In genomic region chr10:24493392-24493791, GRCm38 (mm10) we compare ENCODE assay signal across 9 mouse cellular contexts.
DNase-seq lines count a peak whose midpoint lies in the region; ATAC-seq lines count a peak whose summit lies in the region.
"Had no signal": no experiment of that assay in that cellular context is flagged by ENCODE, and none has a peak within 500 bp of the region (broad histone marks: within the 10 kb centered on the region; RNA-seq: fewer than 3 reads in every experiment).

No protein-coding gene starts in this region.

- peak overlapping the region; percentile 84 for H3K27ac ChIP-seq in lung, embryonic 16.5 days (ENCODE audit: low read length)
- H3K27ac ChIP-seq: hindbrain, embryonic 10.5 days had no signal

- no peak overlapping the region for H3K9ac ChIP-seq in lung, embryonic 16.5 days (ENCODE audit: low read length)

- intact Hi-C loops in heart, postnatal 10 days (cut with DNase I), result loop anchor here (5.0 kb wide), 1 partner anchor 99 kb away; no protein-coding TSS in a partner anchor

- 19% methylated on average over 4 of the region's 4 CpGs for WGBS in lung, embryonic 16.5 days

- DNase-seq in Muller cell, postnatal 12 days (ENCODE audit: inconsistent ontology term), result peak; percentile 79
- peak; percentile 4 to 28 for DNase-seq in adrenal gland, postnatal 4 days (ENCODE audit: low spot score in 2 of 2)
- peak; percentile 68 to 73 for DNase-seq in heart, postnatal 10 days
- no peak for DNase-seq in spleen, postnatal 4 days (ENCODE audit: low spot score in 2 of 2)
- DNase-seq in right cerebral cortex, postnatal 36 days (ENCODE audit: low spot score in 2 of 2), result no peak
- DNase-seq in right cerebral cortex, adult 18-20 months, result no peak
- no peak for DNase-seq in layer of hippocampus, adult 8-10 months (ENCODE audit: low spot score in 2 of 2)

- H3K36me3 ChIP-seq in lung, embryonic 16.5 days (ENCODE audit: control insufficient read depth, insufficient read depth, low read length), result no peaks in the 10 kb centered on the region
- H3K36me3 ChIP-seq: hindbrain, embryonic 10.5 days had no signal

- peaks cover 16% of the 10 kb centered on the region for H3K4me1 ChIP-seq in lung, embryonic 16.5 days (replicated peaks; ENCODE audit: control insufficient read depth, insufficient read depth, low read length)
- H3K4me1 ChIP-seq: hindbrain, embryonic 10.5 days had no signal

- no peak overlapping the region; the same call in 1 of the 2 replicates for H3K4me2 ChIP-seq in lung, embryonic 16.5 days (ENCODE audit: low read depth, low read length)

- H3K4me3 ChIP-seq in lung, embryonic 16.5 days (ENCODE audit: low read length), result no peak overlapping the region
- H3K4me3 ChIP-seq: hindbrain, embryonic 10.5 days had no signal

- no peaks in the 10 kb centered on the region for H3K9me3 ChIP-seq in lung, embryonic 16.5 days (ENCODE audit: control insufficient read depth, low read length)
- H3K9me3 ChIP-seq: hindbrain, embryonic 10.5 days had no signal

- peak; percentile 85 for ATAC-seq in lung, embryonic 16.5 days (ENCODE audit: low read depth)

- no peaks in the 10 kb centered on the region for H3K27me3 ChIP-seq in lung, embryonic 16.5 days (ENCODE audit: control insufficient read depth, insufficient read depth, low read depth, low read length)

Comparison
In these comparisons a context has a peak if more than half of its experiments do, and no peak if none do; other contexts are left out.
1. DNase-seq: peak in Muller cell, postnatal 12 days (single experiment), adrenal gland, postnatal 4 days (2 of 2) and heart, postnatal 10 days (2 of 2); none in spleen, postnatal 4 days (0 of 2), right cerebral cortex, postnatal 36 days (0 of 2), right cerebral cortex, adult 18-20 months (single experiment) and layer of hippocampus, adult 8-10 months (0 of 2).